Mouse (Mus musculus) heart, embryonic 11.5 days (tissue): ENCODE data around the gene Itpkb. TPM values are rescaled to one million over a fixed set of nuclear protein-coding genes. Genes with fewer than 3 reads are reported as not detected.

Experiments
- ATAC-seq: fragments of 200-750 bp; cut with Nextera tagmentation; replicated peaks from 2 replicates; pipeline ENCODE4 v1.8.0; 2017; ENCODE audit warnings: moderate library complexity; ENCODE audit not compliant: insufficient number of reproducible peaks, low FRiP score, low TSS enrichment
- H3K27ac ChIP-seq: fragments of 300-500 bp; sonication (generic); 2 replicates; pipeline ENCODE4 v1.5.1; 2014; ENCODE audit warnings: mild to moderate bottlenecking, low read depth, low read length
- H3K27me3 ChIP-seq: fragments of 300-500 bp; sonication (generic); 2 replicates; pipeline ENCODE4 v1.6.1; 2014; ENCODE audit warnings: mild to moderate bottlenecking, low read length, mixed read lengths; ENCODE audit not compliant: control insufficient read depth, insufficient read depth
- H3K36me3 ChIP-seq: fragments of 300-500 bp; sonication (generic); 2 replicates; pipeline ENCODE4 v1.6.1; 2014; ENCODE audit warnings: mild to moderate bottlenecking, low read length, moderate library complexity, mixed read lengths; ENCODE audit not compliant: control insufficient read depth, insufficient read depth
- H3K4me1 ChIP-seq: fragments of 300-500 bp; sonication (generic); 2 replicates; pipeline ENCODE4 v1.6.1; 2014; ENCODE audit warnings: low read length; ENCODE audit not compliant: control insufficient read depth, insufficient read depth
- H3K4me2 ChIP-seq: fragments of 300-500 bp; sonication (generic); 2 replicates; pipeline ENCODE4 v1.6.1; 2014; ENCODE audit warnings: mild to moderate bottlenecking, moderate library complexity
- H3K4me3 ChIP-seq: fragments of 300-500 bp; sonication (generic); 2 replicates; pipeline ENCODE4 v1.5.1; 2014; ENCODE audit warnings: low read depth, low read length
- H3K9ac ChIP-seq: fragments of 300-500 bp; sonication (generic); 2 replicates; pipeline ENCODE4 v1.6.1; 2014; ENCODE audit warnings: mild to moderate bottlenecking, low read depth, low read length, moderate library complexity
- H3K9me3 ChIP-seq: fragments of 300-500 bp; sonication (generic); replicated peaks from 2 replicates; pipeline ENCODE4 v1.6.1; 2016; ENCODE audit warnings: low read length; ENCODE audit not compliant: control insufficient read depth
- WGBS: fragments of 180-500 bp; shearing (Covaris S2); extraction: QIAGEN DNeasy Blood & Tissue Kit; methylation state at CpG from one replicate; pipeline ENCODE4 v1.1.7; 2014; ENCODE audit not compliant: insufficient replicate concordance; 5-methylcytosine and 5-hydroxymethylcytosine counted together
- polyA plus RNA-seq: library from polyadenylated mRNA; unstranded; fragments of >200 nt; fragmentation: Nextera tagmentation; extraction: Ambion mirVana; gene quantifications from 2 replicates; pipeline ENCODE4 v1.2.1, GENCODE M21; 2014

The Itpkb gene
- polyA plus RNA-seq, 1 experiment from 2014 or later: 4.0 TPM

GRCm38 (mm10) chr1:180345098-180345497 lies 14.8 kb downstream of the Itpkb start:
- Histone ChIP-seq H3K27ac (no peak overlapping the region), H3K36me3 (no peaks in the 10 kb centered on the region), H3K4me1 (peaks cover 6% of the 10 kb centered on the region; the same call in 1 of the 2 replicates), H3K4me2 (no peak overlapping the region), H3K4me3 (no peak overlapping the region), H3K9ac (no peak overlapping the region), H3K9me3 (no peaks in the 10 kb centered on the region), H3K27me3 (0 out of 2 replicates have a peak, but pooled peaks cover 3% of the 10 kb centered on the region)
- WGBS: 90% methylated on average over 5 of the region's 5 CpGs
- no peak for ATAC-seq

- H3K4me3 ChIP-seq: no peak overlapping the region
- H3K9me3 ChIP-seq: no peaks in the 10 kb centered on the region
- ATAC-seq: no peak
- no peak overlapping the region for H3K27ac ChIP-seq
- H3K4me1 ChIP-seq: peaks cover 9% of the 10 kb centered on the region; the same call in 1 of the 2 replicates
- no peaks in the 10 kb centered on the region for H3K36me3 ChIP-seq
- 67% methylated on average over 4 of the region's 4 CpGs for WGBS
- no peak overlapping the region for H3K4me2 ChIP-seq
- no peaks in the 10 kb centered on the region for H3K27me3 ChIP-seq
- no peak overlapping the region; the same call in 1 of the 2 replicates for H3K9ac ChIP-seq
Observed at GRCm38 (mm10) chr1:180347059-180347458, 16.8 kb downstream of the Itpkb start.

DNA sequence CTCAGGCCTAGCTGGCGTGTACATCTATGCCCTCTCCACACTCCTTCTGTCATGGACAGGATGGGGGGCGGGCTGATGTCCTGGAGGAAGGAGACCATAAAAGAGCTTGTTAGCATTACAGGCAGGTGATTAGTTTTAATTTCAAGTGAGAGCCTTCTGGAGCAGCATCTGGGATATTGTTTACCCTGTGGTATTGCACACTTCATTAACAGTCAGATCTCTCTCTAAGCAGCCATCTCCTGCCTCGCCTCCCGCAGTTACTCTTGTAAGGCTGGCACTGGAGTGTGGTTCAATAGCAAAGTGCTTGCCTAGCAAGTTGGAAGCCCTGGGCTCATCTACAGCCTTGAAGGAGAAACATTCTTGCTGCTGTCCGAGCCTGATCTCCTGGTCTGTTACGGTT lies 17.6 kb downstream of the Itpkb start:
- H3K9me3 ChIP-seq: no peaks in the 10 kb centered on the region
- H3K4me3 ChIP-seq: no peak overlapping the region
- no peak overlapping the region for H3K27ac ChIP-seq
- no peak overlapping the region for H3K9ac ChIP-seq
- ATAC-seq: no peak
- 85% methylated on average over 6 of the region's 6 CpGs for WGBS
- H3K27me3 ChIP-seq: no peaks in the 10 kb centered on the region
- peaks cover 13% of the 10 kb centered on the region for H3K4me1 ChIP-seq
- H3K4me2 ChIP-seq: no peak overlapping the region
- H3K36me3 ChIP-seq: no peaks in the 10 kb centered on the region

- ATAC-seq: no peak
Observed at GRCm38 (mm10) chr1:180349090-180349489, 18.8 kb downstream of the Itpkb start.

DNA sequence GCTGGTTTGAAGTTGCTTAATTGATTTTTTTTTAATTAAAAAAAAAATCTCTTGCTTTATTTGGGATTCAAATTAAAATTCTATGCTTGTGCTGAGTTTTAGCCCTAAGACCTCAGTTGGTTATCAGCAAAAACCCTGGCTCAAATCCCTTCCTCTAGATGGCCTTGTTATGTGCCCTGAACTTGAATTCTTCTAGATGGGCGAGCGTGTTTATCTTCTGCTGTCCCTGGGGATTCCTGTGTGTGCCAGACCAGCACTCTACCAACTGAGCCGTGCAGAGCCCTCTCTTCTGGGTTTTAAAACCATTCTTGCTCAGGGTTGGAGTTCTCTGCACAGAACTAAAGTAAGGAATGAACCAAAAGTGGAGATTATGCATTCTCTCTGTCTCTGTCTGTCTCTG lies 22.0 kb downstream of the Itpkb start:
- Histone ChIP-seq H3K9ac (no peak overlapping the region), H3K9me3 (no peaks in the 10 kb centered on the region), H3K4me1 (peaks cover 32% of the 10 kb centered on the region), H3K36me3 (no peaks in the 10 kb centered on the region), H3K4me2 (no peak overlapping the region), H3K27me3 (peaks cover 6% of the 10 kb centered on the region; the same call in 1 of the 2 replicates), H3K4me3 (no peak overlapping the region), H3K27ac (no peak overlapping the region)
- no peak for ATAC-seq
- WGBS: 34% methylated on average over 3 of the region's 3 CpGs

More at GRCm38 (mm10) chr1:180349090-180349489, 18.8 kb downstream of the Itpkb start:
- H3K4me2 ChIP-seq: no peak overlapping the region
- H3K4me3 ChIP-seq: no peak overlapping the region
- no peaks in the 10 kb centered on the region for H3K27me3 ChIP-seq
- no peaks in the 10 kb centered on the region for H3K9me3 ChIP-seq
- peaks cover 18% of the 10 kb centered on the region for H3K4me1 ChIP-seq
- H3K9ac ChIP-seq: no peak overlapping the region
- no peaks in the 10 kb centered on the region for H3K36me3 ChIP-seq
- no peak overlapping the region for H3K27ac ChIP-seq

DNA sequence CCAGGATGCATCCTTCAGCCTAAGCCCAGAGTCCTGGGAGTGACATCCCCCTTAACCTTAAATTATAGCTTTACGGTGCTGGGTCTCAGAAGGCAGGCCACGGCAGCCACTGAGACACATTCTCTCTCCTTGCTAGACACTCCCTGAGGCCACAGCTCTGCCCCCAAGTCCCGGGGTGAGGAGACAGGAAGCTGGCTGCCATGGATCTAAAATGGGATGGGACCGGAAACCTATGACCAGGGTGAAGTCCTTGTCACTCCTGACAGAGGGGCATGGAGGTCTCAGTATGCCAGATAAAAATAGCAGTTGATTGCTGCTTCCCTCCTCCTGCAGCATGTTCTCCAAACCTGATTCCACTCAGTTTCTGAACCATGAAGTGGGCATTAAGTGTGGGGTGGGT lies 23.8 kb downstream of the Itpkb start:
- no peak overlapping the region for H3K4me2 ChIP-seq
- no peak overlapping the region for H3K27ac ChIP-seq

DNA sequence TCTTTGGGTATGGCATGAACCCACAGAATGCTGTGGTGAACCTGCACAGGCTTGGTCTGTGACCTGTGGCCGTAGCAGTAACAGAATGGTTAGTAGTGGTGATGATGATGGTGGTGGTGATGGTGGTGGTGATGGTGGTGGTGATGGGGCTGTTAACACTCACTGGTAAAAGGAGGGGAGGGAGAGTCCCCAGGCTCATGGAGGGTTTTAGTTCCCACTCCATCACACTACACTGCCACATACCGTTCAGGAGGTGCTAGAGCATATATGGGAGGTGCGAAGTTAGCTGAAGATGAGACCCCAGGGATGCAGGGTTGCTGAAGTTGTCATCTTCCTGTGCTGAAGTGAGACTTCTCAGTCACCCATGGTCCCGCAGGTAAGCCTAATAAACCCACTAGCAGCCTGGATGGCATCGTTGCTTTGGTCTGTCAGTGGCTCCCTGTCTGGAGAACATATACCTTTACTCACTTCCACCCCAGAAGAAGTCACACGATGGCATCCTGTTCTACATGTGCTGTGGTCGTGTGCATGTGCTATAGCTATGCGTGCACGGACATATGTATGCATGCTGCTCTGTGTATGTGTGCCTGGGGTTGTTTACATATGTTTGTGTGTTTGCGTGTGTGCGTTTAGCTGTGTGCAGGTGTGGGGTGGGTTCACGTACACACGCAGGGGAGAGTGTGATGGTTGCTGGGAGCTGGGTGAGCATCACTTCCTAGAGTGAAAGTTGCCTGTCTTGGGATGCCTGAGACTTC lies 24.9 kb downstream of the Itpkb start:
- Histone ChIP-seq H3K27ac (no peak overlapping the region), H3K4me2 (no peak overlapping the region), H3K9me3 (no peaks in the 10 kb centered on the region), H3K27me3 (peaks cover 6% of the 10 kb centered on the region; the same call in 1 of the 2 replicates), H3K9ac (no peak overlapping the region), H3K4me1 (peaks cover 50% of the 10 kb centered on the region), H3K4me3 (no peak overlapping the region), H3K36me3 (no peaks in the 10 kb centered on the region)
- 84% methylated on average over 13 of the region's 13 CpGs for WGBS
- no peak for ATAC-seq

More for the DNA sequence above, 23.8 kb downstream of the Itpkb start:
- Histone ChIP-seq H3K36me3 (no peaks in the 10 kb centered on the region), H3K27me3 (peaks cover 6% of the 10 kb centered on the region; the same call in 1 of the 2 replicates), H3K4me1 (peaks cover 50% of the 10 kb centered on the region), H3K9ac (no peak overlapping the region), H3K9me3 (no peaks in the 10 kb centered on the region), H3K4me3 (no peak overlapping the region)
- no peak for ATAC-seq
- 44% methylated on average over 4 of the region's 4 CpGs for WGBS

DNA sequence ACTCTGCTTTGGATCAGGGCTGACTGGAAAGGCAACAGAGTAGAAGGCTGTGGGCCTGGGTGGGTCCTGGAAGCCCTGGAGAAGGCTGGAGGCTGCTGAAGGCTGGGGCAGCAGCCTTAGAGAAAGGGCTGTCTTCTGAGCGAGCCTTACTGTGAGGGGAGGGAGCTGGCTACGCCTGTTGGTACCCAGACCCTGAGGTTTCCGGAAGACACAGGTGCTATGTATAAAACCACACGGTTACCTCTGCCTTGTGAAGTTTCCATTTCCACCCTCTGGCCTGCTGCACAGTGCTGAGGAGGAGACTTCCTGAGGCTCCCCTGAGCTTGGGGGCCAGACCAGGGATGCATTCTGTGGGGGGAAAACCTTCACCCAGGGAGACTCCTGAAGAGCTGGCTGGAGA lies 25.9 kb downstream of the Itpkb start:
- ATAC-seq: no peak
- H3K9me3 ChIP-seq: no peaks in the 10 kb centered on the region
- peaks cover 6% of the 10 kb centered on the region; the same call in 1 of the 2 replicates for H3K27me3 ChIP-seq
- 56% methylated on average over 4 of the region's 4 CpGs for WGBS
- no peak overlapping the region for H3K4me3 ChIP-seq
- peaks cover 47% of the 10 kb centered on the region for H3K4me1 ChIP-seq
- H3K27ac ChIP-seq: no peak overlapping the region
- H3K36me3 ChIP-seq: no peaks in the 10 kb centered on the region
- H3K9ac ChIP-seq: no peak overlapping the region; the same call in 1 of the 2 replicates
- no peak overlapping the region for H3K4me2 ChIP-seq

DNA sequence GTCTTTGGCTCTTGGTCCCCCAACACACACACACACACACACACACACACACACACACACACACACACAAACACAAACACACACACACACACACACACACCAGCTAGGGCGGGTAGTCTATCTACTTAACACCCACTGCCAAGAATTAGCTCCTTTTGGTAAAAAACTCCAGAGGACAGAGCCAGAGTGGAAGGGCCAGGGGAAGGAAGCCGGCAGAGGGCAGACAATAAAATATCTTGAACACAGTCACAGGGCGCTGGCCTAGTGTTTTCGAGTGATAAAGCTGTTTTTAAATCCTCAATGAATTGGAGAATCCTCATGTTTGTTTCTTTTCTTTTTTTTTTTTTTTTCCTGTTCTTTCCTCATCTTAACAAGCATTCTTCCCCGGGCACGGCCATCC lies 26.6 kb downstream of the Itpkb start:
- Histone ChIP-seq H3K27ac (no peak overlapping the region), H3K27me3 (peaks cover 6% of the 10 kb centered on the region; the same call in 1 of the 2 replicates), H3K4me2 (no peak overlapping the region), H3K9ac (no peak overlapping the region), H3K36me3 (no peaks in the 10 kb centered on the region), H3K4me3 (no peak overlapping the region), H3K4me1 (peaks cover 47% of the 10 kb centered on the region), H3K9me3 (no peaks in the 10 kb centered on the region)
- 55% methylated on average over 6 of the region's 6 CpGs for WGBS
- no peak for ATAC-seq
